Mouse (Mus musculus) limb, embryonic 11.5 days (tissue): ENCODE data around the gene Tmem72. TPM values are rescaled to one million over a fixed set of nuclear protein-coding genes. Genes with fewer than 3 reads are reported as not detected.

Experiments used
- ATAC-seq: fragments of 200-750 bp; cut with Nextera tagmentation; 2 replicates; pipeline ENCODE4 v1.8.0; 2017; ENCODE audit warnings: low read depth; ENCODE audit not compliant: insufficient number of reproducible peaks, low FRiP score, low TSS enrichment
- DNase-seq: peaks from one replicate; pipeline ENCODE4 v3.0.0-alpha.2; 2015; ENCODE audit warnings: low spot score
- H3K27ac ChIP-seq: fragments of 300-500 bp; sonication (generic); replicated peaks from 2 replicates; pipeline ENCODE4 v1.5.1; 2014; ENCODE audit warnings: low read depth, mild to moderate bottlenecking, low read length
- H3K27me3 ChIP-seq: fragments of 300-500 bp; sonication (generic); 2 replicates; pipeline ENCODE4 v1.6.1; 2014; ENCODE audit warnings: mild to moderate bottlenecking, low read length, mixed read lengths; ENCODE audit not compliant: control insufficient read depth, insufficient read depth
- H3K36me3 ChIP-seq: fragments of 300-500 bp; sonication (generic); 2 replicates; pipeline ENCODE4 v1.6.1; 2014; ENCODE audit warnings: mild to moderate bottlenecking, low read length, moderate library complexity, mixed read lengths; ENCODE audit not compliant: control insufficient read depth, insufficient read depth
- H3K4me1 ChIP-seq: fragments of 300-500 bp; sonication (generic); 2 replicates; pipeline ENCODE4 v1.6.1; 2014; ENCODE audit warnings: low read length, mixed read lengths; ENCODE audit not compliant: control insufficient read depth, insufficient read depth
- H3K4me2 ChIP-seq: fragments of 300-500 bp; sonication (generic); 2 replicates; pipeline ENCODE4 v1.6.1; 2014; ENCODE audit warnings: low read depth, mild to moderate bottlenecking, moderate library complexity; ENCODE audit not compliant: severe bottlenecking
- H3K4me3 ChIP-seq: fragments of 300-500 bp; sonication (generic); 2 replicates; pipeline ENCODE4 v1.5.1; 2014; ENCODE audit warnings: low read depth, low read length
- H3K9ac ChIP-seq: fragments of 300-500 bp; sonication (generic); 2 replicates; pipeline ENCODE4 v1.6.1; 2014; ENCODE audit warnings: mild to moderate bottlenecking, low read length
- H3K9me3 ChIP-seq: fragments of 300-500 bp; sonication (generic); 2 replicates; pipeline ENCODE4 v1.6.1; 2016; ENCODE audit warnings: low read length; ENCODE audit not compliant: control insufficient read depth
- WGBS: fragments of 180-500 bp; shearing (Covaris S2); extraction: QIAGEN DNeasy Blood & Tissue Kit; methylation state at CpG from one replicate; pipeline ENCODE4 v1.1.7; 2014; 5-methylcytosine and 5-hydroxymethylcytosine counted together
- polyA plus RNA-seq: library from polyadenylated mRNA; unstranded; fragments of >200 nt; fragmentation: Nextera tagmentation; extraction: Ambion mirVana; gene quantifications from 2 replicates; pipeline ENCODE4 v1.2.1, GENCODE M21; 2014

Gene Tmem72
- 0.04 and 0.10 TPM in 2 replicates for polyA plus RNA-seq

- no peak for DNase-seq
Measured at GRCm38 (mm10) chr6:116716666-116717065, at the start of gene Tmem72. Gene Tmem72 (minus strand): TSS chr6:116716913.

GRCm38 (mm10) chr6:116764524-116764923 lies 47.8 kb upstream of the Tmem72 start:
- no peak overlapping the region for H3K4me2 ChIP-seq
- H3K27me3 ChIP-seq: no peaks in the 10 kb centered on the region
- H3K36me3 ChIP-seq: no peaks in the 10 kb centered on the region
- H3K27ac ChIP-seq: no peak overlapping the region
- ATAC-seq (no peak), DNase-seq (no peak)
- WGBS: 90% methylated on average over 4 of the region's 4 CpGs
- H3K9me3 ChIP-seq: no peaks in the 10 kb centered on the region
- H3K4me1 ChIP-seq: no peaks in the 10 kb centered on the region
- H3K9ac ChIP-seq: no peak overlapping the region
- no peak overlapping the region for H3K4me3 ChIP-seq

More at GRCm38 (mm10) chr6:116716666-116717065, at the start of gene Tmem72:
- no peaks in the 10 kb centered on the region for H3K27me3 ChIP-seq
- H3K4me2 ChIP-seq: no peak within 1 kb of the TSS
- no peak within 1 kb of the TSS for H3K4me3 ChIP-seq
- H3K4me1 ChIP-seq: no peaks in the 10 kb centered on the region
- no peak within 1 kb of the TSS for H3K9ac ChIP-seq
- no peak within 1 kb of the TSS for H3K27ac ChIP-seq
- WGBS: 64% methylated on average over 8 of the region's 8 CpGs
- H3K36me3 ChIP-seq: no peaks in the 10 kb centered on the region
- no peaks in the 10 kb centered on the region for H3K9me3 ChIP-seq
- ATAC-seq: no peak

GRCm38 (mm10) chr6:116762333-116762732 lies 45.6 kb upstream of the Tmem72 start:
- H3K27me3 ChIP-seq: no peaks in the 10 kb centered on the region
- H3K9ac ChIP-seq: no peak overlapping the region
- H3K9me3 ChIP-seq: 0 out of 2 replicates have a peak, but pooled peaks cover 3% of the 10 kb centered on the region
- 68% methylated on average over 3 of the region's 3 CpGs for WGBS
- ATAC-seq (no peak), DNase-seq (no peak)
- H3K27ac ChIP-seq: no peak overlapping the region
- no peak overlapping the region for H3K4me2 ChIP-seq
- no peaks in the 10 kb centered on the region for H3K4me1 ChIP-seq
- no peak overlapping the region for H3K4me3 ChIP-seq
- H3K36me3 ChIP-seq: no peaks in the 10 kb centered on the region

GRCm38 (mm10) chr6:116760181-116760580 lies 43.5 kb upstream of the Tmem72 start:
- no peak overlapping the region for H3K9ac ChIP-seq
- no peak for ATAC-seq

GRCm38 (mm10) chr6:116756364-116756763 lies 39.7 kb upstream of the Tmem72 start:
- 87% methylated on average over 3 of the region's 3 CpGs for WGBS
- H3K4me2 ChIP-seq: no peak overlapping the region
- 0 out of 2 replicates have a peak, but pooled peaks cover 3% of the 10 kb centered on the region for H3K9me3 ChIP-seq
- H3K27me3 ChIP-seq: no peaks in the 10 kb centered on the region
- no peak overlapping the region for H3K4me3 ChIP-seq
- no peak overlapping the region for H3K9ac ChIP-seq
- H3K27ac ChIP-seq: no peak overlapping the region
- no peaks in the 10 kb centered on the region for H3K4me1 ChIP-seq
- no peaks in the 10 kb centered on the region for H3K36me3 ChIP-seq
- DNase-seq: no peak
- no peak for ATAC-seq

More at GRCm38 (mm10) chr6:116760181-116760580, 43.5 kb upstream of the Tmem72 start:
- H3K4me3 ChIP-seq: no peak overlapping the region
- H3K27me3 ChIP-seq: no peaks in the 10 kb centered on the region
- WGBS: 81% methylated on average over 6 of the region's 6 CpGs
- H3K4me1 ChIP-seq: no peaks in the 10 kb centered on the region
- H3K36me3 ChIP-seq: no peaks in the 10 kb centered on the region
- H3K9me3 ChIP-seq: 0 out of 2 replicates have a peak, but pooled peaks cover 3% of the 10 kb centered on the region
- no peak overlapping the region for H3K4me2 ChIP-seq
- H3K27ac ChIP-seq: no peak overlapping the region
- no peak for DNase-seq

GRCm38 (mm10) chr6:116738046-116738445 lies 21.3 kb upstream of the Tmem72 start:
- no peak overlapping the region for H3K4me3 ChIP-seq
- DNase-seq: no peak
- no peak overlapping the region for H3K27ac ChIP-seq
- no peaks in the 10 kb centered on the region for H3K4me1 ChIP-seq
- H3K9me3 ChIP-seq: no peaks in the 10 kb centered on the region
- H3K9ac ChIP-seq: no peak overlapping the region
- no peaks in the 10 kb centered on the region for H3K27me3 ChIP-seq
- H3K4me2 ChIP-seq: no peak overlapping the region
- no peaks in the 10 kb centered on the region for H3K36me3 ChIP-seq
- WGBS: 77% methylated on average over 2 of the region's 2 CpGs
- no peak for ATAC-seq

- no peak for DNase-seq
- Histone ChIP-seq H3K9me3 (no peaks in the 10 kb centered on the region), H3K36me3 (no peaks in the 10 kb centered on the region), H3K4me3 (no peak overlapping the region), H3K4me2 (no peak overlapping the region), H3K4me1 (no peaks in the 10 kb centered on the region), H3K9ac (no peak overlapping the region), H3K27ac (no peak overlapping the region), H3K27me3 (no peaks in the 10 kb centered on the region)
- no peak for ATAC-seq
- WGBS: 79% methylated on average over 5 of the region's 5 CpGs
Measured at GRCm38 (mm10) chr6:116735361-116735760, 18.6 kb upstream of the Tmem72 start.

GRCm38 (mm10) chr6:116733577-116733976 lies 16.9 kb upstream of the Tmem72 start:
- no peak for ATAC-seq
- no peak overlapping the region for H3K4me2 ChIP-seq
- no peaks in the 10 kb centered on the region for H3K27me3 ChIP-seq
- H3K27ac ChIP-seq: no peak overlapping the region
- no peaks in the 10 kb centered on the region for H3K36me3 ChIP-seq
- DNase-seq: no peak
- H3K9me3 ChIP-seq: no peaks in the 10 kb centered on the region
- H3K9ac ChIP-seq: no peak overlapping the region
- no peaks in the 10 kb centered on the region for H3K4me1 ChIP-seq
- 80% methylated on average over 4 of the region's 4 CpGs for WGBS
- no peak overlapping the region for H3K4me3 ChIP-seq
